Mouse (Mus musculus): ENCODE results near the gene Adi1. TPM values are rescaled to one million over a fixed set of nuclear protein-coding genes. Genes with fewer than 3 reads are reported as not detected.

Adi1 gene
- total and polyA plus RNA-seq, 2 experiments from 2014 or later, result 6.4 to 23.4 TPM

GRCm38 (mm10) chr12:28686199-28686879 lies 11.3 kb downstream of the Adi1 start:
- Histone ChIP-seq H3K27ac (ENCODE audit: low read depth, low read length) (no peak overlapping the region), H3K9ac (replicated peaks; ENCODE audit: low read length, poor library complexity, severe bottlenecking) (no peak overlapping the region), H3K4me3 (ENCODE audit: low read depth, low read length) (no peak overlapping the region), H3K27me3 (ENCODE audit: insufficient read depth, low read length) (no peaks in the 10 kb centered on the region), H3K9me3 (ENCODE audit: low read length) (no peaks in the 10 kb centered on the region), H3K36me3 (ENCODE audit: insufficient read depth, low read length) (peaks cover 13% of the 10 kb centered on the region), H3K4me2 (ENCODE audit: low read depth, low read length, poor library complexity, severe bottlenecking) (no peak overlapping the region), H3K4me1 (ENCODE audit: insufficient read depth, low read length) (no peaks in the 10 kb centered on the region)
- no peak for TF ChIP-seq CTCF (IDR thresholded peaks at IDR 0.05)
- no peak for ATAC-seq (ENCODE audit: low FRiP score)
- WGBS, result 56% methylated on average over 8 of the region's 8 CpGs
- no peak for DNase-seq (ENCODE audit: low spot score)

- DNase-seq (ENCODE audit: low spot score) (no peak), ATAC-seq (ENCODE audit: low FRiP score) (no peak)
- H3K27ac ChIP-seq (ENCODE audit: low read depth, low read length), result no peak overlapping the region
- no peaks in the 10 kb centered on the region for H3K9me3 ChIP-seq (ENCODE audit: low read length)
- peaks cover 25% of the 10 kb centered on the region for H3K36me3 ChIP-seq (ENCODE audit: insufficient read depth, low read length)
- H3K4me3 ChIP-seq (ENCODE audit: low read depth, low read length), result no peak overlapping the region
- no peaks in the 10 kb centered on the region for H3K27me3 ChIP-seq (ENCODE audit: insufficient read depth, low read length)
- 83% methylated on average over 6 of the region's 6 CpGs for WGBS
- no peak for TF ChIP-seq CTCF (IDR thresholded peaks at IDR 0.05)
- H3K9ac ChIP-seq (replicated peaks; ENCODE audit: low read length, poor library complexity, severe bottlenecking), result no peak overlapping the region
- H3K4me1 ChIP-seq (ENCODE audit: insufficient read depth, low read length), result no peaks in the 10 kb centered on the region
- H3K4me2 ChIP-seq (ENCODE audit: low read depth, low read length, poor library complexity, severe bottlenecking), result no peak overlapping the region
These were observed 14.0 kb downstream of the Adi1 start for GRCm38 (mm10) chr12:28688996-28689395.

GRCm38 (mm10) chr12:28690730-28691129 lies 15.7 kb downstream of the Adi1 start:
- no peak for ATAC-seq (ENCODE audit: low FRiP score)
- Histone ChIP-seq H3K36me3 (ENCODE audit: insufficient read depth, low read length) (peaks cover 31% of the 10 kb centered on the region), H3K4me3 (ENCODE audit: low read depth, low read length) (no peak overlapping the region), H3K27me3 (ENCODE audit: insufficient read depth, low read length) (no peaks in the 10 kb centered on the region), H3K4me1 (ENCODE audit: insufficient read depth, low read length) (no peaks in the 10 kb centered on the region), H3K9ac (replicated peaks; ENCODE audit: low read length, poor library complexity, severe bottlenecking) (no peak overlapping the region), H3K9me3 (ENCODE audit: low read length) (no peaks in the 10 kb centered on the region), H3K4me2 (ENCODE audit: low read depth, low read length, poor library complexity, severe bottlenecking) (no peak overlapping the region), H3K27ac (ENCODE audit: low read depth, low read length) (no peak overlapping the region)
- no peak for TF ChIP-seq CTCF (IDR thresholded peaks at IDR 0.05)
- 89% methylated on average over 7 of the region's 7 CpGs for WGBS
- no peak for DNase-seq (ENCODE audit: low spot score)

GRCm38 (mm10) chr12:28693738-28694137 lies 18.7 kb downstream of the Adi1 start:
- Histone ChIP-seq H3K9ac (replicated peaks; ENCODE audit: low read length, poor library complexity, severe bottlenecking) (no peak overlapping the region), H3K4me3 (ENCODE audit: low read depth, low read length) (no peak overlapping the region), H3K27me3 (ENCODE audit: insufficient read depth, low read length) (no peaks in the 10 kb centered on the region), H3K27ac (ENCODE audit: low read depth, low read length) (no peak overlapping the region), H3K36me3 (ENCODE audit: insufficient read depth, low read length) (peaks cover 39% of the 10 kb centered on the region), H3K9me3 (ENCODE audit: low read length) (no peaks in the 10 kb centered on the region), H3K4me1 (ENCODE audit: insufficient read depth, low read length) (no peaks in the 10 kb centered on the region), H3K4me2 (ENCODE audit: low read depth, low read length, poor library complexity, severe bottlenecking) (no peak overlapping the region)
- ATAC-seq (ENCODE audit: low FRiP score) (no peak), DNase-seq (ENCODE audit: low spot score) (no peak)
- TF ChIP-seq CTCF (IDR thresholded peaks at IDR 0.05), result no peak
- WGBS, result 88% methylated on average over 3 of the region's 3 CpGs

- no peak for TF ChIP-seq CTCF (IDR thresholded peaks at IDR 0.05)
- Histone ChIP-seq H3K9ac (replicated peaks; ENCODE audit: low read length, poor library complexity, severe bottlenecking) (no peak overlapping the region), H3K27ac (ENCODE audit: low read depth, low read length) (no peak overlapping the region), H3K36me3 (ENCODE audit: insufficient read depth, low read length) (peaks cover 39% of the 10 kb centered on the region), H3K27me3 (ENCODE audit: insufficient read depth, low read length) (no peaks in the 10 kb centered on the region), H3K9me3 (ENCODE audit: low read length) (no peaks in the 10 kb centered on the region), H3K4me1 (ENCODE audit: insufficient read depth, low read length) (no peaks in the 10 kb centered on the region), H3K4me2 (ENCODE audit: low read depth, low read length, poor library complexity, severe bottlenecking) (no peak overlapping the region), H3K4me3 (ENCODE audit: low read depth, low read length) (no peak overlapping the region)
- WGBS, result 90% methylated on average over 2 of the region's 2 CpGs
- DNase-seq (ENCODE audit: low spot score) (no peak), ATAC-seq (ENCODE audit: low FRiP score) (no peak)
These were observed 19.2 kb downstream of the Adi1 start for GRCm38 (mm10) chr12:28694231-28694630.

GRCm38 (mm10) chr12:28694776-28695175 lies 19.7 kb downstream of the Adi1 start:
- no peak for TF ChIP-seq CTCF (IDR thresholded peaks at IDR 0.05)
- no peak overlapping the region for H3K27ac ChIP-seq (ENCODE audit: low read depth, low read length)
- H3K9me3 ChIP-seq (ENCODE audit: low read length), result no peaks in the 10 kb centered on the region
- ATAC-seq (ENCODE audit: low FRiP score), result no peak
- peaks cover 39% of the 10 kb centered on the region for H3K36me3 ChIP-seq (ENCODE audit: insufficient read depth, low read length)
- H3K4me2 ChIP-seq (ENCODE audit: low read depth, low read length, poor library complexity, severe bottlenecking), result no peak overlapping the region
- 93% methylated on average over 7 of the region's 7 CpGs for WGBS
- no peaks in the 10 kb centered on the region for H3K4me1 ChIP-seq (ENCODE audit: insufficient read depth, low read length)
- no peak overlapping the region for H3K9ac ChIP-seq (replicated peaks; ENCODE audit: low read length, poor library complexity, severe bottlenecking)
- DNase-seq (ENCODE audit: low spot score), result no peak
- H3K4me3 ChIP-seq (ENCODE audit: low read depth, low read length), result no peak overlapping the region
- H3K27me3 ChIP-seq (ENCODE audit: insufficient read depth, low read length), result no peaks in the 10 kb centered on the region

Data from midbrain, postnatal 0 days (tissue).